Mouse (Mus musculus) layer of hippocampus, adult 18-20 months (tissue): ENCODE results near the gene Rbms3. TPM values are rescaled to one million over a fixed set of nuclear protein-coding genes. Genes with fewer than 3 reads are reported as not detected.

Source experiments
- DNase-seq, 2 experiments: peaks; one replicate each; pipeline ENCODE4 v3.0.0; 2022; ENCODE audit warnings: low spot score in 2 of 2
- total RNA-seq, 2 experiments: library from RNA; stranded (reverse); gene quantifications; 2 replicates each; pipeline ENCODE4 v1.2.3; 2021

Rbms3 gene
- total RNA-seq, 2 experiments from 2014 or later, result 14.8 to 16.6 TPM

GRCm38 (mm10) chr9:117117181-117117729 is 512.5 kb downstream of the Rbms3 start:
- peak; percentile 2 to 20 for DNase-seq

DNA sequence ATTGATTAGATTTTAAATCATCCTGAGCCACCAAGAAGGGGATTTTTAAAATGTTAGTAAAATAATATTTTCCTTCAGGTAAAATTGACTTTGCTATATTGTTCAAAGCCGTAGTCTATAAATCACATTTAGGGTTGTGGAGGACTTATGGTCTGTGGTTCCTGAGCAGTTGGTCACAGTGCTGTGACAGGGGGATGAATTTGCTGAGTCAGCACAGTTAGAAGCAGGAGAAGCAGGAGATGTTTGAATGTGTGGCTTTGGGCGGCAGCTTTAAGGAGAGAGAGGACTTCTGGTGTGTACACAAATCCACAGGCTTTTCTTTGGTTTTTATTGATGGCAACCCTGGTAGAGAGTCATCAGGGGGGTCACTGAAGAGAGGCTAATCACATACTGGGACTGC is 514.1 kb downstream of the Rbms3 start:
- DNase-seq, result no peak

DNA sequence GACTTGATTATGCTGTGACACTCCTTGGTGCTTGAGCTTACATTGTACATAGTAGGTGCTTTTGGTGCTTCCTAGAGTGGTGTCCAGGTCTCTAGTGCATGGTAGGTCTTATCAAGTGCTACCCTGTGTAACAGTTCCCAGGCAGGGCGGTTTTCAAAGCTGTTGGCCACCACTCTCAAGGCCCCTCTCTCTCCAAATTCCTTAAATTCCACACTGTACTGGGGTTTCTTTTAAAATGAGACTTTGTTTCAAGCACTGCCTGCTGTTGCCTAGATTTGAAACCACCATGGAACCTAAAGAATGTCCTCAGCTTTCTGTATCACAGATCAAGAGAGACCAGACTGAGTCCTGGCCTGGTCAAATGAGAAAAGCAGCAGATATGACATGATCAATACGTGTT is 516.1 kb downstream of the Rbms3 start:
- DNase-seq, result no peak

DNA sequence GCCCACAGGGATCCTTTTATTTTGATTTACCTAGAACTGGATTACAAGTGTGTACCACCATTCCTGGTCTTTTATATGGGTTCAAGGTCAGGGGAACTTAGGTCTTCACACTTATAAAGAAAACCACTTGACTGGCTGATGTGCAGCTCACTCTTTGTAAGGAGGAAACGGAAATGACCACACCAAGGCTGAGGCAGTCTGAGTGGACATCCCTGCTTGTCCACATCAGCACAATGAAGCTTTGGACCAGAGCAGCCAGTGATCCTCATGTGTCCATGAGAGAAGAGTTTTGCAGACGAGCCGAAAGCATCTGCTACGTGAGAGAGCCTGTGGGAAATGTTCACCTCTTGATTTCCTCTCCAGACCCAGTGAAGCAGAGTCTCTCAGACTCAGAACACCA is 521.8 kb downstream of the Rbms3 start:
- no peak for DNase-seq

DNA sequence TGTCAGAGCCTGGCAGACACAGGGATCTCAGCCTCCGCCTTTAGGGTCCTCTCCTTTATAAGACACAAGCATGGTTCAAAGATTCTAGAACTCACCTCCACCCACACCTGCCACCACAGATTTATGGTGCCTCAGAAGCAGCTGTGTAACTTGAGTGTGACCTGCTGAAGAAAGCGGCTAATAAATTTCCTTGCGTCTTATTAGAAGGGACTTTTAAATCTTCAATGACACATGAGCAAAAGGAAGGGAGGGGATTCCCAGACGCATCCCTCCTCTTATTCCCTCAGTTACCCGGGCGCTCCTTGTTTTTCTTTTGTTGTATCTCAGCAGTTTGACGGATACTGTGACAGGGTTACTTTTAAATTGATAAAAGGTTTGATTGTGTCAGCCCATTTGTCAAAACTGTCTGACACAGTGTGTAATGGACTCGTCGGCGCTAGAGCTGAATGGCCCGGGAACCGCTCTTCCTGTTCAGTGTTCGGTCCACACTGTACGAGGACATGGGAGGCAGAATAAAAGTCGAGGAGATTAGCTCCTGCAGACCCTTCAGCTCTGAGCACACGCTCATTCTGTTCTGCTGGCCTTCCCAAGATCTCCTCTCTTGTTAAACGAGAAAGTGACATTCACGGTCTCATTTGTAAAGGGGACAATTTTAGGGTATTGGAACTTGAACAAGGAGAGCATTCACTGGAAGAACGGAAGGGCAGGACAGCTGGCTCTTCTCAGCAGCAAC is 527.3 kb downstream of the Rbms3 start:
- DNase-seq, result no peak

GRCm38 (mm10) chr9:117100181-117100580 is 529.5 kb downstream of the Rbms3 start:
- DNase-seq, result no peak

GRCm38 (mm10) chr9:117093551-117093950 is 536.2 kb downstream of the Rbms3 start:
- no peak for DNase-seq

DNA sequence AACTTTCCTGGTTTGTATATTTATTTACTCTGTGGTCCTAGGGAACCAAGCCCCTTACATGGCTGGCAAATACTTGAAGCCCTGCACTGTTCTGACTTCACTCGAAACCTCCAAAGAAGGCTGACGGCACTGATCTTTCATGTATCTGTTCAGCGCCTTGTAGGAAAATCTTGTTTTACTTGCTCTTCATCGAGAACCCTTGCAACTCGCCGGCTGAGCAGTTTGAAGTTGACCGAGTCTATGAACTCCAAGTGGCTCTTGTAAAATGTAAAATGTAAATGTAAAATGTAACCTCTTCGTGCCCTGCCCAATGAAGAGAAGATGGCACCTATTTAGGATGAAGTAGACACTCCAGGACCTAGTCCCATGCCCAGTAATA is 537.5 kb downstream of the Rbms3 start:
- no peak for DNase-seq

GRCm38 (mm10) chr9:117091253-117092176 is 538.2 kb downstream of the Rbms3 start:
- DNase-seq, result no peak

DNA sequence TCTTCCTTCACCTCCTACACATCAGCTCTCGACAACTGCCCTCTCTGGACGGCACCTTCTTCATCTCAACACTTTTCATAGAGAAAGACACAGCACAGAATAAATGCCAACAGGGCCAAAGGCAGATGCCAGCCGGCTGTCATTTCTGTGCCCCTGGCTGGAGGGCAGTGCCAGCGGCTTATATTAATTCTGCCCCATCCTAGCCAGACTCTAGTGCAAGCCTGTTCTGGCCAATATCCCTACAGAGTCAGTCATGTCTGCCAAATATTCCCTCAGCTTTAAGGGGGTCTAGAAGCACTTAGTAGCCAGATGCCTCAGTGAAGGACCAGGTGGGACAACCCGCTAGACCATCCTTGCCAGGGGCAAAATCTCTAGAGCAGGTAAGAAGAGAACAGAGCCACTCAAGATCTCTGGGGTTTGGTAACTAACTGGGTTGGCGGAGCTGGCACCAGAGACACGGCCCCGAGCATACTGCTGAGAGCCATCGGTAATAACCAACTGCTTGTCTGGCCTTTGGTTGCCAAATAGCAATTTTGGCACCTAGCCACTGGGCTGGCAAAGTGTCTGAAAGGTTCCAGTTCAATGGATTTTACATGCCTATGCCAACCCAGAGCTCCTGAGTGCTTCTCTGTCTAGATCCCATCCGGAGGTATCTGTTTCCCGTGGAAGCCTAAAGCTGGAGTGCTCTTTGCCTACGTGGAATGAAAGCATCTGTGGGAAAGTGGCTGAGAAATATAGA is 540.1 kb downstream of the Rbms3 start:
- peak in 1 of 2 experiments; percentile 13 for DNase-seq

GRCm38 (mm10) chr9:117088309-117088708 is 541.4 kb downstream of the Rbms3 start:
- no peak for DNase-seq

- DNase-seq, result no peak
Measured at GRCm38 (mm10) chr9:117085706-117086105, 544.0 kb downstream of the Rbms3 start.

GRCm38 (mm10) chr9:117084471-117084870 is 545.2 kb downstream of the Rbms3 start:
- DNase-seq, result no peak

GRCm38 (mm10) chr9:117079471-117079870 is 550.2 kb downstream of the Rbms3 start:
- no peak for DNase-seq

GRCm38 (mm10) chr9:117077548-117077947 is 552.2 kb downstream of the Rbms3 start:
- DNase-seq, result no peak

- no peak for DNase-seq
Measured at GRCm38 (mm10) chr9:117076785-117077184, 552.9 kb downstream of the Rbms3 start.

GRCm38 (mm10) chr9:117072433-117073099 is 557.1 kb downstream of the Rbms3 start:
- DNase-seq, result no peak

DNA sequence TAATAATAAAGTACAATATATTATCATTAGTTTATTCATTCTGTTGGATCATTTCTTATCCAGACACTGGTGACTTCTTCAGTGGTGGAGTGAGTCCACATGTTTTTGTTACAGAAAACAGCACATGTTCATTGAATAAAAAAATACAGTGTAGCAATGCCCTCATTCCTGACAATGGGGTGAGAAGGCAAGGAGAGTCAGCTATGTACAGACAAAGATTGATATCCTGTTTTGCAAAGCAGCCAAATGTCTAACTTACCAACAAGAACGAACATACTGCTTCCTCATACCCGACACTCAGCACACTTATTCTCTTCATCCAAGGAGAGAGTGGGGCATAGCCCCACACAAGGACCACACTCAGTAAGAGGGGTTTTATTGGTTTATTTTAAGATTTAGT is 559.1 kb downstream of the Rbms3 start:
- no peak for DNase-seq

GRCm38 (mm10) chr9:117069232-117069631 is 560.5 kb downstream of the Rbms3 start:
- DNase-seq, result no peak

DNA sequence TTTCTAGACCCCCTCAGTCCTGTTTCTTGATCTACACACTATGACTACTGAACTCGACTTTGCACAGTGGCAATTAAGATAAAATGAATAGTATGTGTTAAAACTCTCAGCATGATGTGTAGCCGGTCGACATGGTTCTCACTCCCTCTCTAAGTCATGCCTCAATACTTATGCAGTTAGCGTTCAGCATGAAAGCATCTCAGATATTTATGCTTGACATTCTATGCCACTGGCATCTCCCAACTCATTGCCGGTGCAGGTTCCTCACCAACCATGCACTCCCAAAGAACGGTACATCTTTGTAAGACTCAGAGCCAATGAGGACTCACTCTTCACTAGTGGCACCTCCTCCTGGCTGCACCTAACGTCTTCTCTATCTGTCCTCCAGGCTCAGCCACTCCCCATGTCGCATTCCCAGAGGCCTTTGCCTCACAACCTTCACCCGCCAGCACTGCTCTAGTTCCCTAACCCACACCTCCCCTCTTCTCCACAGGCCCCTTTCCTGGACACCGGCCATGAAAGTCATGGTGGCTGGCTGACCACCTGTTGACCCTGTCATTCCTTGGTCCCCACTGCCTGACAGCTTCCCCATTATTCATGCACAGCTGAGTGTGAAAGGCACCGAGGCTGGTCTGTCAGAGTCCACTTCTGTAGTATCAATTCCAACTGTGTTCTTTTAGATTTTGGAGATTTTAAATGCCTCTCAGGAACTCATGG is 561.9 kb downstream of the Rbms3 start:
- no peak for DNase-seq
